Mouse (Mus musculus) bone marrow, adult 2 months (tissue): ENCODE data around the gene Sall1.

Experiments used
- CTCF ChIP-seq: fragments of 200-500 bp; IDR thresholded peaks from 2 replicates; pipeline ENCODE4 v1.5.1; 2011; ENCODE audit warnings: low read length, control low read depth; ENCODE audit not compliant: control insufficient read depth, insufficient read depth
- POLR2A ChIP-seq: fragments of 200-500 bp; IDR thresholded peaks from 2 replicates; pipeline ENCODE4 v1.6.1; 2011; ENCODE audit warnings: low read depth, mild to moderate bottlenecking, control low read depth, low read length, borderline replicate concordance; ENCODE audit not compliant: control insufficient read depth

GRCm38 (mm10) chr8:89072968-89073382 is 29.0 kb upstream of the Sall1 start:
- TF ChIP-seq CTCF (no peak), POLR2A (no peak)
